Mouse (Mus musculus): ENCODE data around the gene 4933428M09Rik.
"Not testable (repeated sequence)": the region's sequence is repeated elsewhere in the genome, so short reads cannot be mapped to it uniquely, and the experiment has no call there.

- TF ChIP-seq CTCF (IDR thresholded peaks at IDR 0.05; ENCODE audit: borderline replicate concordance, insufficient read depth, low read length); POLR2A (IDR thresholded peaks at IDR 0.05; ENCODE audit: low read depth, low read length): not testable (repeated sequence)
These were observed 12.5 kb downstream of the 4933428M09Rik start for GRCm38 (mm10) chrX:139191506-139191905.
